Mouse (Mus musculus) kidney, adult 2 months (tissue): ENCODE data around the gene Nek8.

Experiments
- CTCF ChIP-seq: fragments of 200-500 bp; conservative IDR thresholded peaks from 2 replicates; pipeline ENCODE4 v1.5.1; 2011; ENCODE audit warnings: low read depth, mild to moderate bottlenecking, control low read depth, low read length, moderate library complexity, mixed read lengths; ENCODE audit not compliant: insufficient read depth, insufficient read length
- POLR2A ChIP-seq: fragments of 200-500 bp; IDR thresholded peaks from one replicate; pipeline ENCODE4 v1.6.1; 2011; ENCODE audit warnings: low read depth, low read length, control low read depth

GRCm38 (mm10) chr11:78202372-78202771 is 25.9 kb upstream of the Nek8 start:
- TF ChIP-seq CTCF = no peak
- TF ChIP-seq POLR2A = no peak
